Mouse (Mus musculus): ENCODE measurements at regions not wholly inside any gene's neighbourhood (a gene's known extent, or its start where the extent isn't known, plus 50 kb on each side); places are given as distances from the start of the nearest gene placed in this dataset.

DNA sequence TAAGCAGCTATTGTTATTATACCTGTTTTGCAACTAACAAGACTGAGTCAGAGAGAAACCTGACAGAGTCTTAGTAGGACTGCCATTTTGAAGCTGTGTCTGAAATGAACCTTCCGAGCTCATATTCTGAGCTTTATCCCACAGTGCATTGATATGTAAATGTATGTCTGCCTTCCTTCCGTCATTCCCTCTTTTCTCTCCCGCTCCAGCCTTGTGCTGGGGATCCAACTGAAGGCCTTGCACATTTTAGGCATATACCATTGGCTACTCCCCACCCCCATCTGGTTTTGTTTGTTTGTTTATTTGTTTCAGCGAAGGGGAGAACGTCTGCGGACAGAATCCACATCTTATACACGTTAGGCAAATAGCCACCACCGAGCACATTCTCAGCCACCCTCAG, 57.2 kb upstream of the Map4k3 start:
- TF ChIP-seq CTCF (IDR thresholded peaks at IDR 0.05; ENCODE audit: control insufficient read depth, insufficient read depth, low read length) (no peak), POLR2A (IDR thresholded peaks at IDR 0.05; ENCODE audit: borderline replicate concordance, control insufficient read depth, low read depth, low read length) (no peak)
